Mouse (Mus musculus): ENCODE measurements around the gene Kcnj12.

- no peak for TF ChIP-seq POLR2A (IDR thresholded peaks at IDR 0.05; ENCODE audit: low read depth, low read length)
- TF ChIP-seq CTCF (conservative IDR thresholded peaks at IDR 0.05; ENCODE audit: insufficient read depth, insufficient read length, low read depth, low read length) = no peak
Observed at GRCm38 (mm10) chr11:60990428-60990827, 31.9 kb upstream of the Kcnj12 start.
